Mouse (Mus musculus): ENCODE measurements around the gene N4bp2l2.

Gene N4bp2l2

DNA sequence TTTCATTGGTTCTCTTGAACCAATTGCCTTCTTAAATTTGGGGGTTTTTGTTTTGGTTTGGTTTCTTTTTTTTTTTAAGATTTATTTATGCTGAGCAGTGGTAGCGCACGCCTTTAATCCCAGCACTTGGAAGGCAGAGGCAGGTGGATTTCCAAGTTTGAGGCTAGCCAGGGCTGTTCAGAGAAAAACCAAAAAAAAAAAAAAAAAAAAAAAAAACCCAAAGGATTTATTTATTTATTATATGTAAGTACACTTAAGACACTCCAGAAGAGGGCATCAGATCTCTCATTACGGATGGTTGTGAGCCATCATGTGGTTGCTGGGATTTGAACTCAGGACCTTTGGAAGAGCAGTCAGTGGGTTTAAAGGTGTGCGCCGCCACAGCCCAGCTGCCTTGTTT, 105.1 kb downstream of the N4bp2l2 start:
- no peak for DNase-seq

- no peak for DNase-seq
Observed at GRCm38 (mm10) chr5:150559519-150560103, 106.4 kb downstream of the N4bp2l2 start.
